Mouse (Mus musculus) gastrocnemius, adult 8-10 months (tissue): ENCODE measurements at regions not wholly inside any gene's neighbourhood (a gene's known extent, or its start where the extent isn't known, plus 50 kb on each side); places are given as distances from the start of the nearest gene placed in this dataset.

Experiments used
- DNase-seq, 2 experiments: peaks; one replicate each; pipeline ENCODE4 v3.0.0; 2022; ENCODE audit warnings: low spot score in 2 of 2

DNA sequence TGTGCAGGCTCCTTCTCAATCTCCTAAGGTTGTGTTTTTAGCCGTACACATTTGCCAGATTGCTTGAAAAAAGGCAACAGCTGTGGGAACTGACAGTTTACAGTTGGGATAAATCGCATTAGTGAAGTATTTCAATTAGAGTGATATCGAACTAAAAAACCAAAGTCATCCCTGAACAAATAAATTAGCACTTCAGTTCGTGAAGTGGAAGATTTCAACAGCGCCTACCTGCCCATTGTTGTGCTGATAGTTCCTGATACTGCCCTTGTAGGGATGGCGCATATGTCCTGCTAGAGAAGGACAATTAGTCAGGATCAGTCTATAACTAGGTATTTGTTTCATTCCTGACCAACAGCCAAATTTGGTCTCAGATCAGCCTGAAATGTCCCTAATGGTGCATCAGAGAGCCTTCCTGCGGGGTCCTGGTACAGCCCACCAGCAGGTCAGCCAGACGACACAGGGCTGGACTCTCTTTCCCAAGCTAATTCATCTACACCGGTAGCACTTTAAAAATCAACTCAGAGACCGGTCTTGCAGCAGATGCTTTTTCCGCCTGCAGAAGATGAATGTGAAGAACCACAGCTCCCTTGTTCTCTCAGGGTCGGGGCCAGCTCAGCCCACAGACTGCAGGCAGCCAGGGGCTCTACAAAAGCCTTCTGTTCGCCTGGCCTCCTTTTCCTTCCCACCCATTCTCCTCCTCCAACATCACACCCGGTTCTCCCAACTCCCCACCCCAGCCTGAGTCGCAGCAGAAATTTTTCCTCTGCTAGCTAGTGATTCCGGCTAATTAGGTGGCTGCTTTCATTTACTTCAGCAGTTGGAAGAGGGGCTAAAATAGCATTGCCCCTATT is 146.1 kb downstream of the Psat1 start:
- DNase-seq: no peak

- DNase-seq: no peak
Observed at GRCm38 (mm10) chr19:15796466-15796865, 150.7 kb downstream of the Psat1 start.

DNA sequence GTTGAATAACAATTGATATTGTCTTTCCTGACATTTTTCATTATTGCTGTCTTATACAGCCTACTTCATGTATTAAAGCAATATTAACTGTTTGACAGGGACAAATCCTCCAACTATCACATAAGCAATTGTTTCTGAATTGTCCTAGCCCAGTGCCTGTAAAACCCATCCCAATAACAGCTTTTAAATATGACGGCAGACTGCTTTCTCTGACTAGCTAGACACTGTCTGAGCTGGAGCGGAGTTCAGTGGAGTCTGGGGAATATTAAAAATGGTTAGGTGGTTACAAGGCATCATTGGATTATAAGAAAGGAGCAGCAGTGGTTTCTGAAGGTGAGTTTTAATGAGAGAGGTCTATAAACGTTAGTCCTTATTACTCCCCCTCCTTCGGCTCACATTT is 155.2 kb downstream of the Psat1 start:
- no peak for DNase-seq

DNA sequence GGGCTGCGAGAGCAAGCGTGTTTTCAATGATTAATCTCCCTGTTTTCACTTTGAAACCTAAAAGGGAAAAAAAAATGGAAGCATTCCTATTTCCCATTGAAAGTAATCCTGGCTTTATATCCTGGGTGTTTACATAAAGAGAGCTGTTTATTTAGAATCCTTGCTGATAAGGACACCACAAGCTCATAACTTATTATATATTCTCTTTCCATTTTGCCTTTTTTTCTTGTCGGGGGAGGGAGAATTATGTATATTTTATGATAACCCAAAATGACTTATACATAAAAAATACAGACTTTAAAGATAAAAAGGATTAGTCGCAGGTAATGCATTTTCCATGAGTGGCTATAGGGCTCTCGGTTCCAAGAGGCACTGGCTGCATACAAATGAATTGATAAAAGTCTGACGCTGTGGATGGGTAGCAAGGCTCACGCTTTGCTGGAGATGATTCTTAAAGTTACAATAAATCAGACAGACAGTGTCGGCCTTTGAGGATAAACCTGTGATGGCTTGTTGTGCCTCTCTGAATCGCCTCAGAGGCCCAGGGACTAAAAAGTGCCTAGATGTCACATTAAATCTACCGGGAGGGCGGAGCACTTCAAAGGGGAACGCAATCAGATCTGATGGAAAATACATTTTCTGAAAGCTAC is 155.7 kb downstream of the Psat1 start:
- no peak for DNase-seq

DNA sequence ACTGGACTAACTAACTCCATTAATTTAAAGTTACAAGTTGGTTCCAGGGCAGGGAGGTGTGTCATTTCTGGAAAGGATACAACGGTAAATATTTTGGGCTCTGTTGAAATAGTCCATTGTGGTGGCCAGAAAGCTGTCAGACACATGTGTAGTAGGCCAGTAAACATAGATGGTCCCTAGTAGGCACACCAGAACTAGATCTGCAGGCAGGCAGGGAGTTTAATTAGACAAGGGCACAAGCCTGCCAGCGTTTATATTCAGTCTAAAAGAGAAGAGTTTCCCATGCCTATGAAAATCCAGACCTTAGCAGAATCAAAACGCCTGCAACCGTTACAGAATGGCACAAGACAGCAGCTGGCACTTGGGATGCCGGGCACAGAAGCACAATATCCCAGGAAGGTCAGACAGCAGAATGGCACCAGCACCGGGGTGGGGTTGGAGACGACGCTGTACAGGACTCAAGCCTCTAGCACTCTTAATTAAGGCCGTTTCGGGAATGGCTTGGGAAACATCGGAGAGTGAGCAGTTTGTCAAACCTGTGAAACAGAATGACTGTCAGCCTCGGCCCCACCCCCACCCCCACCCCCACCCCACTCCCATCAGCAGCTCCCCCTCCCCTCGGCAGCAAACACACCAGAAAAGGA is 156.4 kb downstream of the Psat1 start:
- no peak for DNase-seq

- no peak for DNase-seq
Observed at GRCm38 (mm10) chr19:15789741-15790140, 157.4 kb downstream of the Psat1 start.

- DNase-seq: no peak
Observed at GRCm38 (mm10) chr19:15784644-15785043, 162.5 kb downstream of the Psat1 start.

DNA sequence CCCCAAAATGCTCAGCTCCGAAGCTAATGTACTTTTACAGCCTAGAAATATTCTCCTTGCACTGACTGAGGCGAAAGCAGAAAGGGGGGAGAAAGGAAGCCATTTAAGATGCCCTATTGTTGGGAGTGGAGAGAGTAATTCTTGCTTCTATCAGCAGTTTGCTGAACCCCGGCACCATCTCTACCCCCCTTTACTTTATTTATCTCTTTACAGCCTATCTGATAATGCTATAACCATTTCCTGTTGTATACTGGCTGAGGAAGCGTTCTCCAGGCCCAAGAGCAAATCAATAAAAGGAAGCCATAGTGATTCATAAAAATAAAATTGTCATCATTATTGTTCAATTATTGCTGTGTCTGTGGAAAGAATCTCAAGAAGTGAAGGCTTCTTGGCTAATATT is 177.5 kb downstream of the Psat1 start:
- DNase-seq: no peak

DNA sequence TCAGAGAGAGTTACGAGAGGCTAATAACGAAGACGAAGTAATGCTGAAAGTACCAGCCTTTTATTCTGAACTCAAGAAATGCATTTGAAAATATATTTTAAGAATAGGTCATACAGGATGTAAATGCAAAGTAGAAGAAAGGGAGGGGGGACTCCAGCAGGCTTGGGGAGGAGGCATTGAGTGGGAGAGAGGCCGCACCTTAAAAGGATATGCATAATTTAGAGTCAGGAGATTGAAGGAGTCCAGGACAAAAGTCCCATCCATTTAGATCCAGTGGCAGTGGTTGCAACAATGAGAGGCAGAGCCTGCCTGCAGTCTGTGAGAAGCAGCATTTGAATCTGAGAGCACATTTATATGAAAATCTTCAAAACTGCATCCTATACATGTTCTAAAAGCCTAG is 186.1 kb downstream of the Psat1 start:
- no peak for DNase-seq

DNA sequence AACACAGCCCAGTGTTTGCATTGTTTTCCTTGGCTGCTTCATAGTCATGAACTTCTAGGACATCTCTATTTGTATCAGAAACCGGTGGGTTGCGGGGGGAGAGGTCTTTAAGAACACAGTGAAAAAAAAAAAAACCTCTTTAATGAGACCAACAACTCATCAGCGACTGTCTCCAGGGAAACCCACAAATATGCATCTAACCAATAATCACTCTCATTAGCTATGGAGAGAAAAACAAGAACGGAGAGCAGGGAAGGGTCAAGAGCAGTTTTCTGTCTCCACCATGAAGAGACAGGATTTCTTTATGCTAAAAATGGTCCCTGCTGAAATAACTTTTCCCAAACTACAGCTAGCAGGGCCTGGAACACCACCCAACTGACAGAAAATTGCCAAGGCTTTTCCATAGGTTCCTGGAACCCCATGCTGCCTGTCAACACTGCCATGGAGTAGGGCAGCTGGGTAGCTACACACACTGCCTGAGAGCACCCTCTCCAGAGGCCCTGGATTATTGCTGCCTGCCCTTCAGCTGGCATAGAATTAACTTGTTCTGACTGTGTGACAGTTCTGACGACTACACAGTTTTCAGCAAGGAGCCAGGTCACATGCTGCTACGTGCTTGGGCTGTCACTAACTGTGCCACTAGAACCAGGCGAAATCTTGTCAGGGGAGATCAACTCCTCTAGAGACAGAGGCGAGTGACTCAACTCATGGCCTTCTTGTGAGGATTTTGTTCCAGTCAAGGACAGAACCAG is 201.9 kb downstream of the Psat1 start:
- DNase-seq: no peak

- no peak for DNase-seq
Observed at GRCm38 (mm10) chr19:15736200-15736599, 210.9 kb downstream of the Psat1 start.

- no peak for DNase-seq
Observed at GRCm38 (mm10) chr19:15726785-15727406, 220.2 kb downstream of the Psat1 start.

GRCm38 (mm10) chr19:15692379-15693023 is 254.6 kb downstream of the Psat1 start:
- DNase-seq: no peak

- no peak for DNase-seq
Observed at GRCm38 (mm10) chr19:15669996-15670395, 277.1 kb downstream of the Psat1 start.

DNA sequence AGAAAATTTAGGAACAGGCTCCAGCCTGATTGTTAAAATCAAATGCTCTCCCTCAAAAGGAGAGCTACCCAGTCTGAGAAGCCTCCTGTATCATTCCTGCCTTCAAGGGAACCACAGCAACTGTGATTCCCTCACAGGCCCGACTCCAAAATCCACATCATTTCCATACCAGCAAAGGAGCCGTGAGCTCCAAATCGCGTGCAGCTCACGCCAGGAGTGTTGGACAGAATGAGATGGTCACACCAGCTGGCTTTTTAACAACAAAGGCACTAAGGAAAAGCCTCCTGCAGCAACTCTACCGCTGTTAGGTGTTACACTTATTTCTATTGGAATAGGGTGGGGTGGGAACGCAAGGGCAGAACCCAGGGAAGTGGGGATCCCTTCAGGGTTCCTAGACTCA is 277.6 kb downstream of the Psat1 start:
- no peak for DNase-seq

GRCm38 (mm10) chr19:15668624-15669016 is 278.5 kb downstream of the Psat1 start:
- no peak for DNase-seq

- DNase-seq: peak; percentile 11 to 33
Observed at GRCm38 (mm10) chr19:15667889-15668623, 279.1 kb downstream of the Psat1 start.

DNA sequence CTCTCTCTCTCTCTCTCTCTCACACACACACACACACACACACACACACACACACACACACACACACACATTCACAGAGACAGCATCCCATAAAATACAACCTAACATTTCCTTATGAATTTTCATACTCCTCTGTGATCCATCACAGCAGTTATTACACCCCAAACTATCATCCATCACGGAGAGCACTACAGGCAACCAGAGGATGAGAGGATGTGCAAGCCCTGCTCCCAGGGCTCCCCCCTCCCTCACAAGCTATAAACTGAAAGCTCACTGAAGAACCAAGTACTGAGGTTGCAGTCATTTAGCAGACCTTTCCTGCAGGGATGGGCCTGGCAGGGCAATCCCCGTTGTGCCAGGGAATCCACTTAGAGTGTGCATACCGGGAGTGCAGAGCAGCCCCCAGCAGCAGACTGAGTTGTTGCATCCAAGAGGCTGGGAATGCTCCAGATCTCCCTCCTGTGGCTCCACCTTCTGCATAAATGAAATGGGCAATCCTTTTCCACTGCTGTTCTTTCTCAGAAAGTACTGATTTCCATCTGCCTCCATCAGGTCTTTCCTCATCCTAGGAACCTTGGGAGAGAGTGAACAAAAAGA is 283.4 kb downstream of the Psat1 start:
- DNase-seq: no peak

- no peak for DNase-seq
Observed at GRCm38 (mm10) chr19:15658611-15659010, 288.5 kb downstream of the Psat1 start.

- DNase-seq: no peak
Observed at GRCm38 (mm10) chr19:15657846-15658245, 289.3 kb downstream of the Psat1 start.
